Mouse (Mus musculus): ENCODE data around the gene Slc12a7. TPM values are rescaled to one million over a fixed set of nuclear protein-coding genes. Genes with fewer than 3 reads are reported as not detected.
A peak's percentile ranks its signal among the peaks of the same experiment; 100 is the strongest.
"Not testable (repeated sequence)": the region's sequence is repeated elsewhere in the genome, so short reads cannot be mapped to it uniquely, and the experiment has no call there.

Slc12a7 gene
- polyA plus RNA-seq, 1 experiment = 104 TPM

DNA sequence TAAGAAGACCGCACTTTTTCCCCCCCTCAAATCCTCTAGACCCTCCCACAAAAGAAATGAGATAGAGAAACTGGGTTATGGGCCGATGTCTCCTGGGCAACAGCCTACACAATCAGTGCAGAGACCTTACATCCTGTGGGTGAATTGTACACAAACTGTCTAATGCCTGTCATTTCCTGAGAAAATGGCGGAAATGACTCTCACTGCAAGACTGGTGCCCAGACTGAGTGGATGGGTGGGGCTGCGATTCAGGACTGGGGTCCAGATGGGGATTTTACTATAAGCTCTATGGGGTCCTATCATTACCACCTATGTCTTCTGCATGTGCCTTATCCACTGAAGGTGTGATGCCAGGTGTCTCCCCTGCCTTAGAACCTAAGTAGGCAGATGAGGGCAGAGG lies 30.1 kb upstream of the Slc12a7 start:
- Histone ChIP-seq H3K36me3 (ENCODE audit: control insufficient read depth, insufficient read depth, low read length) (no peaks in the 10 kb centered on the region), H3K27me3 (replicated peaks; ENCODE audit: control insufficient read depth, insufficient read depth, low read length) (no peaks in the 10 kb centered on the region), H3K4me1 (ENCODE audit: control insufficient read depth, insufficient read depth, low read length) (no peaks in the 10 kb centered on the region; the same call in 1 of the 2 replicates), H3K4me3 (ENCODE audit: insufficient read depth, low read depth, low read length) (no peak overlapping the region), H3K27ac (ENCODE audit: insufficient read depth, low read depth, low read length) (no peak overlapping the region)
- WGBS = 80% methylated on average over 4 of the region's 4 CpGs
- DNase-seq = no peak
- TF ChIP-seq POLR2A (IDR thresholded peaks at IDR 0.05; ENCODE audit: low read depth, low read length) (no peak), CTCF (conservative IDR thresholded peaks at IDR 0.05; ENCODE audit: insufficient read depth, insufficient read length, low read depth, low read length) (no peak)

DNA sequence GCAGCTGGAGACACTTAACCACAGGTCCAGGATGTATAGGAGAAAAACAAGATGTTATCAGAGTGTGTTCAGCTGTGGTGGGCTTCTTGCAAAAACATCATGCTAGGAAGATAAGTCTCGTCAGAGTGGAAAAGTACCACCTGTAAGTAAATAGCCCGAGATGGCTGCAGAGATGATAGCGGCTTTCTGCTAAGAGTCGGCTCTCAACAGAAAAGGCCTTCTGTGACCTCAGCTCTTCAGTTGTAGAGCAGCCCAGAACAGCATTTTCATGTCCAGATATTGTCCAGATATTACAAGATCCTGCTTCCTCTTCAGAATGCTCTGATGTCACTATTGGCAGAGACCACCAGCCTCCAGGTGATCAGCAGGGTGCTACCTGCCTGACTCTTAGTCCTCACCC lies 29.4 kb upstream of the Slc12a7 start:
- not testable (repeated sequence) for H3K27me3 ChIP-seq (replicated peaks; ENCODE audit: control insufficient read depth, insufficient read depth, low read length); H3K4me1 ChIP-seq (ENCODE audit: control insufficient read depth, insufficient read depth, low read length); DNase-seq; H3K4me3 ChIP-seq (ENCODE audit: insufficient read depth, low read depth, low read length); H3K36me3 ChIP-seq (ENCODE audit: control insufficient read depth, insufficient read depth, low read length); H3K27ac ChIP-seq (ENCODE audit: insufficient read depth, low read depth, low read length)
- WGBS = 77% methylated on average over 4 of the region's 4 CpGs

DNA sequence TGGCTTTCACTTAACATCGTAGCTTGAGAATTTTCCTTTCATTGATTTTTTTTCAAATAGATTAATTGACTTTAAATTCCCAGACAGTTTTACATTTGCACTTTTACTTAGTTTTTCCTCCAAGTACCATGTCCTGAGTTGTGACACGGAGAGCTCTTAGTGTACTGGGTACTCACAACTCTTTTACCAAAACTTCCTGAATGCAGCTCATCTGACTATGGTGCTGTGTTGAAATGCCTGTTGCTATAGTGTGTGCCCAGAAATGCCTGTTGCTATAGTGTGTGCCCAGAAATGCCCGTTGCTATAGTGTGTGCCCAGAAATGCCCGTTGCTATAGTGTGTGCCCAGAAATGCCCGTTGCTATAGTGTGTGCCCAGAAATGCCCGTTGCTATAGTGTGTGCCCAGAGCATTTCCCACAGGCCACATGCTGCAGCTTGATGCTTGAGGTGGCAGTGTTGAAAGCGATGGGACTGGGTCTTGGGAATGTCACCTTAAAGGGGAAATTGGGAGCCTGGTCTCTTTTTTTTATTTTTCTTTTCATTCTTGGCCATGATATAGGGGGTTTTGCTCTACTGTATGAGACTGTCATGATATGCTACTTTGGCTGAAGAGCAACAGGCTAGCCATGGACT lies 28.1 kb upstream of the Slc12a7 start, which contains the start of gene Slc6a19:
Gene Slc6a19 (minus strand): TSS at position 172 of the 632 bp plus-strand sequence.
- no peak within 1 kb of the TSS for H3K27ac ChIP-seq (ENCODE audit: insufficient read depth, low read depth, low read length)
- no peak within 1 kb of the TSS for H3K4me3 ChIP-seq (ENCODE audit: insufficient read depth, low read depth, low read length)
- no peak for DNase-seq
- H3K4me1 ChIP-seq (ENCODE audit: control insufficient read depth, insufficient read depth, low read length) = no peaks in the 10 kb centered on the region; the same call in 1 of the 2 replicates
- TF ChIP-seq CTCF (conservative IDR thresholded peaks at IDR 0.05; ENCODE audit: insufficient read depth, insufficient read length, low read depth, low read length) (no peak), POLR2A (IDR thresholded peaks at IDR 0.05; ENCODE audit: low read depth, low read length) (no peak)
- WGBS = 93% methylated on average over 7 of the region's 7 CpGs
- no peaks in the 10 kb centered on the region for H3K36me3 ChIP-seq (ENCODE audit: control insufficient read depth, insufficient read depth, low read length)
- H3K27me3 ChIP-seq (replicated peaks; ENCODE audit: control insufficient read depth, insufficient read depth, low read length) = no peaks in the 10 kb centered on the region

DNA sequence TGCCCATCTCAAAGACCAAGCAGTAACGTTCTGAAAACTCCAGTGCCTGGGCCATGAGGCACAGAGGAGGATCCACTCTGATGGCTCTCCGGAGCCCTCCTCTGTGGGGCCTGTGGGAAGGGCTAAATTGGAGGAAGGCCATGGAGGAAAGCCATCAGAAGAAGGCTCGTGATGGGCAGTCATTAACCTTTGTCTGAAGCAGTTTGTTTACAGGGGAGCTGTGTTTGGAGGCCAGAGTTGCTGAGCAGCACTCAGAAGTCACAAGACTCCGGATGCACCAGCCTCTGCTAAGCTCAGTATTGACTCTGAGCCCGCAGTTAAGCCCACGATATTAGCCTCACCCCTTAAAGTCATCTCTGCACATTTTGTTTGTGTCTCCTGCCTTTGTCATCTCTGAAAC lies 23.4 kb upstream of the Slc12a7 start:
- Histone ChIP-seq H3K36me3 (ENCODE audit: control insufficient read depth, insufficient read depth, low read length) (no peaks in the 10 kb centered on the region), H3K4me3 (ENCODE audit: insufficient read depth, low read depth, low read length) (no peak overlapping the region), H3K27ac (ENCODE audit: insufficient read depth, low read depth, low read length) (peak overlapping the region; percentile 45; the same call in 1 of the 2 replicates), H3K4me1 (ENCODE audit: control insufficient read depth, insufficient read depth, low read length) (peaks cover 21% of the 10 kb centered on the region), H3K27me3 (replicated peaks; ENCODE audit: control insufficient read depth, insufficient read depth, low read length) (no peaks in the 10 kb centered on the region)
- TF ChIP-seq CTCF (conservative IDR thresholded peaks at IDR 0.05; ENCODE audit: insufficient read depth, insufficient read length, low read depth, low read length) (no peak), POLR2A (IDR thresholded peaks at IDR 0.05; ENCODE audit: low read depth, low read length) (no peak)
- 32% methylated on average over 6 of the region's 6 CpGs for WGBS
- peak; percentile 84 for DNase-seq

DNA sequence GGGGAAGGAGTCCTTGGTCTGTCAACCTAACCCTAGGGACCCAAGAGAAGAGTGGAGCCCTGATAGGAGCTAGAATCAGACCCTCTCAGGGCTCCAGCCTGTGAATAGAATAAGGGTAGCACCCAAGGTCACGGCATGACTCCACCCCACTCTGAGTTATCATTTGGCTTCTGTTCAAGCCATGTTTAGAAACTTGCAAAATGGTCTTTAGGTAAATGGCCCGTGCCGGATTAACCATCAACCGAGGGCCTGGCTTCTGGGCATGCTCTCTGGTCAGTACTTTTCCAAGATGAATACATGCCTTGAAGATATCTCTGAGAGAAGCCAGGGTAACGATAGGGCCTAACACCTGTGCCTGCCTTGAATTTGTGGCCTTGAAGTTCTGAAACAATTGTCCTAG lies 21.7 kb upstream of the Slc12a7 start:
- peak; percentile 86 for DNase-seq
- H3K27me3 ChIP-seq (replicated peaks; ENCODE audit: control insufficient read depth, insufficient read depth, low read length) = no peaks in the 10 kb centered on the region
- H3K4me1 ChIP-seq (ENCODE audit: control insufficient read depth, insufficient read depth, low read length) = peaks cover 21% of the 10 kb centered on the region
- H3K36me3 ChIP-seq (ENCODE audit: control insufficient read depth, insufficient read depth, low read length) = no peaks in the 10 kb centered on the region
- peak overlapping the region; percentile 86 for H3K27ac ChIP-seq (ENCODE audit: insufficient read depth, low read depth, low read length)
- TF ChIP-seq CTCF (conservative IDR thresholded peaks at IDR 0.05; ENCODE audit: insufficient read depth, insufficient read length, low read depth, low read length) (no peak), POLR2A (IDR thresholded peaks at IDR 0.05; ENCODE audit: low read depth, low read length) (no peak)
- H3K4me3 ChIP-seq (ENCODE audit: insufficient read depth, low read depth, low read length) = no peak overlapping the region
- 40% methylated on average over 5 of the region's 5 CpGs for WGBS

DNA sequence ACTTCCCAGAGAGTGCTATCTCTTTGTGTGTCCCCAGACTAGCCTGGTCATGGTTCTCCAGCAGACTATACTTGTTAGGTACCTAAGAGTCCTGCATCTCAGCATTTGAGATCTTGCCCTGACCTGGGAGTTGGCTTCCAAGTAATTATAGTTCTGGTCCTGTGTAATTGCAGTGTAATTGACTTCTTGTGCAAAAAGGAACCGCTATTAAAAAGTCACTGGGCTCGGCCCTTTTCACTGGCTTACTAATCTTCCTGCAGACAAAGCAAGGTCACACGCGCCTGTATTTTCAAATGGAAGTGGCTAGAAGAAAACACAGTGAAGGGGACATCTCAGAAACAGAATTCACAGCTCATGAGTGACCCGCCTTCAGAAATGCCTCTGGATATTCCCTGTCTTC lies 21.1 kb upstream of the Slc12a7 start:
- H3K36me3 ChIP-seq (ENCODE audit: control insufficient read depth, insufficient read depth, low read length) = no peaks in the 10 kb centered on the region
- 54% methylated on average over 5 of the region's 5 CpGs for WGBS

DNA sequence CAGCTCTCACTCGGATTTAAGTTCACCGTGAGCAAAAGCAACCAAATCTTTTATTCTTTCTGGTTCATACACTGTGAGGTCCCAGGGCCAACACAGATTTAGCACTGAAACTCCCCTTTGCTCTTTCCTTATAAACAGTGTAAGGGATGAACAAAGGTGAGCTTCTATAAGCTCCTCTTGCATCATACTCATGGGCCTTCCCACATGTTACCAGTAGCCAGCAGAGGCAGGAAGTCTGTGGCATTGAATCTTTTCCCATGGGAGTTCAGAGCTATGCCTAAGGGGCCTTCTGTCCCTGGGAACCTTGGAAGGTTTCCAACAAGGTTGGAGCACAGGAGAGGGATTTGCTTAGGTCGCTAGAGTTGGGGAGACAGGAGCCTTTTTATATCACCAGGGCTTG lies 20.7 kb upstream of the Slc12a7 start:
- Histone ChIP-seq H3K27me3 (replicated peaks; ENCODE audit: control insufficient read depth, insufficient read depth, low read length) (no peaks in the 10 kb centered on the region), H3K36me3 (ENCODE audit: control insufficient read depth, insufficient read depth, low read length) (no peaks in the 10 kb centered on the region), H3K27ac (ENCODE audit: insufficient read depth, low read depth, low read length) (peak overlapping the region; percentile 86; the same call in 1 of the 2 replicates), H3K4me1 (ENCODE audit: control insufficient read depth, insufficient read depth, low read length) (peaks cover 21% of the 10 kb centered on the region), H3K4me3 (ENCODE audit: insufficient read depth, low read depth, low read length) (no peak overlapping the region)
- TF ChIP-seq POLR2A (IDR thresholded peaks at IDR 0.05; ENCODE audit: low read depth, low read length) = no peak
- no peak for TF ChIP-seq CTCF (conservative IDR thresholded peaks at IDR 0.05; ENCODE audit: insufficient read depth, insufficient read length, low read depth, low read length)
- WGBS = 67% methylated on average over 3 of the region's 3 CpGs
- no peak for DNase-seq

More for the DNA sequence above, 21.1 kb upstream of the Slc12a7 start:
- Histone ChIP-seq H3K4me1 (ENCODE audit: control insufficient read depth, insufficient read depth, low read length) (peaks cover 21% of the 10 kb centered on the region), H3K27ac (ENCODE audit: insufficient read depth, low read depth, low read length) (peak overlapping the region; percentile 86; the same call in 1 of the 2 replicates), H3K4me3 (ENCODE audit: insufficient read depth, low read depth, low read length) (no peak overlapping the region), H3K27me3 (replicated peaks; ENCODE audit: control insufficient read depth, insufficient read depth, low read length) (no peaks in the 10 kb centered on the region)
- DNase-seq = peak; percentile 52
- TF ChIP-seq CTCF (conservative IDR thresholded peaks at IDR 0.05; ENCODE audit: insufficient read depth, insufficient read length, low read depth, low read length) (no peak), POLR2A (IDR thresholded peaks at IDR 0.05; ENCODE audit: low read depth, low read length) (no peak)
